Mouse (Mus musculus) liver (tissue): ENCODE measurements around the gene Nid1.
"Not testable (repeated sequence)": the region's sequence is repeated elsewhere in the genome, so short reads cannot be mapped to it uniquely, and the experiment has no call there.

ENCODE experiments used
- DNase-seq: peaks from one replicate; pipeline ENCODE4 v3.0.0-alpha.2; 2020; ENCODE audit warnings: mixed read lengths

The Nid1 gene

GRCm38 (mm10) chr13:13437460-13438015 is at the start of gene Nid1:
Gene Nid1 (plus strand): TSS chr13:13437551.
- DNase-seq: peak; percentile 12

GRCm38 (mm10) chr13:13393228-13394095 is 43.9 kb upstream of the Nid1 start, which contains the start of gene Gpr137b:
Gene Gpr137b (minus strand): TSS chr13:13394014.
- DNase-seq: peak; percentile 18

DNA sequence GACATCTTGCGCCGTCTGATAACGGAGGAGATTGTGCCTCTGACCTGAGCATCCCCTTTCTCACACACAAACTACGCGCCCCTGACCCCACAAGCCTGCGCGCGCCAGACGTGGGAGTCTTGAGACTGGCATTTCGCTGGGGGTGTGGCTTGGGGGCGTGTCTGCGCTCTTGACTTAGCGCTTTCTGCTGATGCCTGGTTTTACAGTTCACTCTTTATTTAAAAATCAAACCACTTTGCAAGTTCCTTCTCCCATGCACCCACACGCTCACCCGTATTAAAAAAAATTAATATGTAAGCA is 43.3 kb upstream of the Nid1 start:
- peak; percentile 39 for DNase-seq

- DNase-seq: not testable (repeated sequence)
These were observed 36.5 kb upstream of the Nid1 start for GRCm38 (mm10) chr13:13400851-13401250.

- not testable (repeated sequence) for DNase-seq
These were observed 34.5 kb upstream of the Nid1 start for GRCm38 (mm10) chr13:13402818-13403217.

GRCm38 (mm10) chr13:13403366-13403765 is 34.0 kb upstream of the Nid1 start:
- DNase-seq: not testable (repeated sequence)

- not testable (repeated sequence) for DNase-seq
These were observed 33.5 kb upstream of the Nid1 start for GRCm38 (mm10) chr13:13403839-13404238.

- DNase-seq: not testable (repeated sequence)
These were observed 32.7 kb upstream of the Nid1 start for GRCm38 (mm10) chr13:13404517-13405155.

DNA sequence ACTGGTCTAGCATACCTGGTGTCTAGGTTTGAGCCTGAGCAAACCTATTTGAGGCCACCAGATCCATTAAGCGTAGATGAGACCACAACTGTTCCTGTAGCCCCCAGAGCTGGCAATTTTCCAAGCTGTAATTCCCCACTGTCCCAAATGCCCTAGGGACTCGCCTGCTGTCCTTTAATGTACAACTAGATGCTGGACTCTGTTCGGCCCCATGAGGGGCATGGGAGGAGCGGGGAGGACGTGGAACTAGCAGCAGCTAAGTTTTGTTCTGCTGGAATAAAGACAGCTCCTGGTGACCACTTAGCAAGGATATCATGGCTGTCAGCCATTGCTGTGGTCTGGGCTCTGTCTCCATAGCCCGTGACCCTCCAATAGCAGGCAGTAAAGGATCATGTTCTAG is 31.8 kb upstream of the Nid1 start:
- DNase-seq: not testable (repeated sequence)

DNA sequence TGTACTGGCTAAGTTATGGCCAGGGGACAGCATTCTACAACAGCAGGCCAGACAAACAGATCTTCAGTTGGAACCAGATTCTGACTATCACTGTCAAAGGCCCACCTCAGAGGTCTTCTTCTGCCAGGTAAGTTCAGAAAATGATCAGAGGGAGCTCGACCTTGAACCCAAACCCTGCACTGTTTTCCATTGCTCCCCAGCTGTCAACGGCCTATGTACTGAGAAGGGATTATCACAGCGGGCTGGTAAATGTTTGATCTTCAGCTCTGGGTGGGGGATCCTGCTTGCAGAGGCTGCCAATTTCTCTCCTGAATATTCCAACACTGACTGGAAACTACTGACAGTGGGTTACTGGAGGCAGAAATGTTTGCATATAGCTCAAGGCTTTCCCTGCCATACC is 23.1 kb upstream of the Nid1 start:
- peak; percentile 12 for DNase-seq

- DNase-seq: peak; percentile 8
These were observed 22.0 kb upstream of the Nid1 start for GRCm38 (mm10) chr13:13415120-13416006.

DNA sequence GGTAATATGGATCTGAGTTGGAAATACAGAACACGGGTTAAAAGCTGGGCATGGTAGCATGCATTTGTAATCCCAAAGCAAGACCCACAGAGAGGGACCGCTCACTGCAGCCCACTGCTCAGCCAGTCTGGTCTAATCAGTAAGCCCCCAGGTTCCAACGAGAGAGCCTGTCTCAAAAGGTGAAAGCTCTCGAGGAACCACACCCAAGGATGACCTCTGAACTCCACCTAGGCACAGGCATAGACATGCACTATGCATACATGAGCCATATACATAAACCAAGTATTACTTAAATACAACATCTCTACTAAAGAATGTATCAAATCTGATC is 21.4 kb upstream of the Nid1 start:
- not testable (repeated sequence) for DNase-seq

DNA sequence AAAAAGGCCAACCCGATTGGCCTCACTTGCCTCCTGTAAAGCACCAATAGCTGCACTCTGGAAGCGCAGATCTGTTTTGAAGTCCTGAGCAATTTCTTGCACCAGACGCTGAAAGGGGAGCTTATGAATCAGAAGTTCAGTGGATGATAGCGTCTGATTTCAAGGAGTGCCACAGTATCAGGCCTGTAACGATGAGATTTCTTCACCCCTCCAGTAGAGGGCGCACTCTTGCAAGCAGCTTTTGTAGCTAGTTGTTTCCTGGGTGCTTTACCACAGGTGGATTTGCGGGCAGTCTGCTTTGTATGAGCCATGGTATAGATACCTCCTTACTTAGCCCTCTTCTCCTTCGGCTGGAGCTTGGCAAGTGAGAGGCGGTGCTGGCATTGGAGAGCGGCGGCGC is 18.5 kb upstream of the Nid1 start:
- not testable (repeated sequence) for DNase-seq

DNA sequence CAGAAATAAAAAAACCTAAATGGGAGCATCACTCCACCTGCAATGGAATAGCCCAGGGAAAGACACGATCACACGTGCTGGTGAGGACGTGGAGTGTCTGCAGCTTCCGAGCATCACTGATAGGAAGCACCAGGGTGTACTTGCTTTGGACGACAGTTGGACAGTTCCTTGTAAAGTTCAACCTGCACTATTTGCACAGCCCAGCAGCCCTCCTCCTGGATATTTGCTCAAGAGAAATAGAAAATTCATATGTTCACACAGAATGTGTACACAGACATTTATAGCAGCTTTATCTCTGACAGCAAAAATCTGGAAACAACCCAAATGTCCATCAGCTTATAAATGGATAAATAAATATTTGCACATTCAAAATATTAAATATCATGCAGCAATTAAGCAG is 14.1 kb upstream of the Nid1 start:
- not testable (repeated sequence) for DNase-seq

- not testable (repeated sequence) for DNase-seq
These were observed 1.2 kb upstream of the Nid1 start for GRCm38 (mm10) chr13:13436161-13436560.

DNA sequence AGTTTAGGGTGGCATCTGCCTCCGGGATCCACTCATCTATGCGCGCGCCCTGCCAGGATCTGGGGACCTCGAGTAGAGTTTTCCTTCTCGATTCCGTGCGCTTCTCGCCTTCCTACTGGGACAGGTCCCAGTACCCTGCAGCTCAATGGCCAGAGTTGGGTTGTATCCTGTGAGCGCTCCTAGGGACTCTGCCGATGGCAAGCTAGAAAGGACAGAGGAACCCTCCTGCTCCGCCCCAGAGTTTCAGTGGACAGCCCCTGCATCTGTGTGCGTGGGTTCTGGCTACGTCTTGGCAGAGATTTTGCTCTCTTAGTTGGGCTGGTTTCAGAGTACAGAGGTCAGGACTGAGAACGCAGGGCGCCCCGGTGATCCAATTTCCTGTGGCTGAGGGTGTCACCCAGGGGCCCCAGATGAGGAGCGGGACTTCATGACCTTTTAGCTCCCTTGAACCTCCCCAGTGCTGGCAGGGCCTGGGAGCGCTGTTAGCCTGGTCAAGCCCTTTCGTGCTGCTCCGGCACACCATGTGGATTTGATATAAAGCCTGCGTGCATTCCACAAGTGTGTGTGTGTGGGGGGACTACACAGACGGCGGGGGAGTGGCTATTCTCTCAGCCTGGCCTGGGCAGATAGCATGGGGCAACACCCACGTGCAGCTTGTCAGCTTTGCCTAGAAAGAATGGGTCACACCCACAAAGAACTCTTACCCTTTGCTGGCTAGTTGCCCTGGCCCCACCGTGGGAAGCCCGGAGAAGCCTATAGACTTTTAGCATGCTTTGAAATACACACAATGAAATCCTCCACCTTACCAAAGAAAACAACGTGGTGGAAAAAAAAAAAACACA is 982 bp downstream of the Nid1 start:
- peak; percentile 32 for DNase-seq

DNA sequence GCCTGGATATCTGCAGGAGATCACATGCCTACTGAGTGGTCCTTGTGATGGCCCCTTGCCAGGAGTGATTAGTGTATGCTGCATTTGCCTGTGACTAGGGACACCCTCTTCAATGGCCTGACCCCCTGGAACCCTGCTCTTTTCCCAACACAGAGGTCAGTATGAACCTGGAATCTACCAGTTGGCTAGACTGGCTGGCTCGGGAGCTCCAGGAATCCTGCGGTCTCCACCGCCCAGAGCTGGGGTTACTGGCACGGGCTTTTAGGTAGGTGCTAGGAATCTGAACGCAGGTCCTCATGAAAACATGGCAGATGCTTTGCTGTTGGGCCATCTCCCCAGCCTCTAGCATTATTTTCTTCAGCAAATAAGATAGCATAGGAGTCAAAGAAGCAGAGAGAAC is 8.2 kb downstream of the Nid1 start:
- DNase-seq: not testable (repeated sequence)

DNA sequence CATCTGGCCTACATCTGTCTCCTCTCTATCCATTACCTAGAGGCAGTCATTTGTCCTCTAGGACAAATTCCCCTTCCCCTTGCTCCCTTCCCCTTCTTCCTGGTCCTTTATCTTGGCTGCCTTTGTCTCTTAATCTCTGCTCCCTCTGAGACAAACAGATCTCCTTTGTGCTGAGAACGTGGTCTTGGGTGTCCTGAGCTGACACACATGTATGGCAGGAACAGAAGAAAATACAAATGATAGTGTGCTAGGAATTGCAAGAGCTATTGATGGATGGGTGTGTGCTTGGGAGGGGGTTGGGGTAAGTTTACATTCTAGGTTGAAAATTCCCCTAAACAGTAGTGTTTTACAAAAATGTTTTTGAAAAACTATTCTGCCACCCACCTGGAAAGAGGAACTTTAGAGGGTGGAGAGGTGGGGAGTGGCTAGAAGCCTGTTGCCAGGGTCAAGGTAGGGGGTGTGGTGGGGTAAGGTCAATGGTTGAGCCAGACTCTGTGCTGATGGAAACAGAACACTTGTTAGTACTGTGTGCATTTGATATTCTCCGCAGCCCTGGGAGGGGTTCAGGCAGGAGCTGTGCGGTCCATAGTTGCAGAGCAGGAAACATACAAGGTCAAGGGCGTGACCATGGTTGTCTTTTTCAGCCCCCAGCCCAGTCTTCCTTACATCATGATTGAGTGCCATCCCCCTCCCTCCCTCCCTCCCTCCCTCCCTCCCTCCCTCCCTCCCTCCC is 9.5 kb downstream of the Nid1 start:
- not testable (repeated sequence) for DNase-seq

DNA sequence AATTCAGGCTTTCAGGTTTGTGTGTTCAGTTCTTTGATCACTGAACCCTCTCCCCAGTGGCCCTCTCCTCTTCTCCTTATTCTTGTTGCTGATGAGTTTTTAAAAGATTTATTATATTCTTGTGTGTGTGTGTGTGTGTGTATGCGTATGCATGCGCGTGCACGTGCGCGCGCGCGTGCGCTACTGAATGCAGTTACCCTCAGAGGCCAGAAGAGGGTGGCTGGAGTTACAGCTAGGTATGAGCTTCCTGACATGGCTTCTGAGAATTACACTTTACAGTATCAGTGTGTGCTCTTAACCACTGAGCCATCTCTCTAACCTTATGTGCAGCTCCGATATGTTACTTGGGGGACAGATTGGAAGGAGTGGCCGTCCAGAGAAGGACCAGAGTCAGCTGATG is 12.6 kb downstream of the Nid1 start:
- DNase-seq: not testable (repeated sequence)

- DNase-seq: not testable (repeated sequence)
These were observed 13.6 kb downstream of the Nid1 start for GRCm38 (mm10) chr13:13450931-13451330.

DNA sequence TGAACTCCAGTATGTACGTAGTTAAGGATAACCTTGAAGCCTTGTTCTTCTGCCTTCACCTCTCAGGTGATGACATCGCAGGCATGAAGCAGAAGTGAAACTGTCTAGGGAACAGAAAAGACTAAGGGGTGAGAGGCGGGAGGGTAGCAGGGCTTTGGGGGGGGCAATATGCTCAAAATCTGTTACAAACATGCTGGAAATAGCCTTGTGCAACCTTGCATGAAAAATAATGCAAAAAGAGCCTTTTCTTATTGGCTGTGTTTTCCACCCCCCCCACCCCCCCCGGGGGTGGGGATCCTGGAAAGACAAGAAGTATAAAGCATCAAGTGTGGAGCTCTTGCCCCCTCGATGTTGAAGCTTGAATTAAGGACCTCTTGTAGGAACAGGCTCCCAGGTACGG is 16.0 kb downstream of the Nid1 start:
- not testable (repeated sequence) for DNase-seq
